Mouse (Mus musculus) lung, postnatal 0 days (tissue): ENCODE results near the gene Dcaf5.

Experiments
- CTCF ChIP-seq: IDR thresholded peaks from 2 replicates; pipeline ENCODE4 v1.5.1; 2016; ENCODE audit warnings: antibody characterized with exemption, mild to moderate bottlenecking
- EP300 ChIP-seq: IDR thresholded peaks from 2 replicates; pipeline ENCODE4 v1.6.1; 2016; ENCODE audit warnings: antibody characterized with exemption, mild to moderate bottlenecking, control low read depth

DNA sequence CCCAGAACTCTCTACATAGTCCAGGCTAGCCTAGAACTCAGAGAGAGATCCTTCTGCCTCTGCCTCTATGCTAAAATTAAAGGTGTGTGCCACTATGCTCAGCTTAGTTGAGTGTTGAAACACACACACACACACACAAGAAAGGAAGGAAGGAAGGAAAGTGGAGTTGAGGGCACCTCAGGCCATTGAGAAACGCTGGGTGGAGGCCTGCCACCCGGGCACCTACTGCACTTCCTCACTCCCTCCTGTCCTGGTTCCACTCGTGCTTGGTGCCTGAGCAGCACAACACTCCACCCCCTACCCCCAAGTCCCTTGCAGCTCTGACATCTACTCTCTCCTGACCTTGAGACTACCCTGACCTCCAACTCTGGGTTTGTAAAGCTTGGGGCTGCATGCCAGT lies 146.7 kb downstream of the Dcaf5 start:
- TF ChIP-seq CTCF (no peak), EP300 (no peak)
